Mouse (Mus musculus) G1E (cell line): ENCODE data around the gene Sox5. TPM values are rescaled to one million over a fixed set of nuclear protein-coding genes. Genes with fewer than 3 reads are reported as not detected.
"Not testable (repeated sequence)": the region's sequence is repeated elsewhere in the genome, so short reads cannot be mapped to it uniquely, and the experiment has no call there.

Experiments used
- ATAC-seq: 2 replicates; pipeline ENCODE4 v1.8.0; 2016; ENCODE audit warnings: mild to moderate bottlenecking; ENCODE audit not compliant: insufficient number of reproducible peaks, poor library complexity, low FRiP score, severe bottlenecking; ENCODE audit errors: extremely low read depth
- DNase-seq: peaks from one replicate; pipeline ENCODE4 v3.0.0; 2012; ENCODE audit warnings: low spot score
- H3K27me3 ChIP-seq: 2 replicates; pipeline ENCODE4 v1.6.1; 2012; ENCODE audit warnings: mild to moderate bottlenecking, low read length, inconsistent platforms; ENCODE audit not compliant: insufficient read depth
- H3K36me3 ChIP-seq: replicated peaks from 2 replicates; pipeline ENCODE3; 2012; ENCODE audit warnings: mild to moderate bottlenecking, inconsistent platforms
- H3K4me1 ChIP-seq: 2 replicates; pipeline ENCODE4 v1.6.1; 2012; ENCODE audit warnings: low read depth, low read length, inconsistent platforms, mixed read lengths; ENCODE audit not compliant: insufficient read depth
- H3K4me3 ChIP-seq: 2 replicates; pipeline ENCODE4 v1.5.1; 2012; ENCODE audit warnings: low read depth, mild to moderate bottlenecking, inconsistent platforms, low read length, moderate library complexity, mixed read lengths
- H3K9me3 ChIP-seq: replicated peaks from 2 replicates; pipeline ENCODE4 v1.6.1; 2012; ENCODE audit warnings: inconsistent platforms
- CTCF ChIP-seq: IDR thresholded peaks from 2 replicates; pipeline ENCODE4 v1.5.1; 2012; ENCODE audit warnings: low read depth, low read length, inconsistent platforms, mixed read lengths
- GATA1 ChIP-seq: IDR thresholded peaks from 2 replicates; pipeline ENCODE4 v1.6.1; 2012; ENCODE audit warnings: borderline replicate concordance, low read length, inconsistent platforms, mixed read lengths
- GATA2 ChIP-seq: IDR thresholded peaks from 2 replicates; pipeline ENCODE4 v1.6.1; 2012; ENCODE audit warnings: low read depth, low read length, inconsistent platforms, borderline replicate concordance
- POLR2AphosphoS5 ChIP-seq: IDR thresholded peaks from 2 replicates; pipeline ENCODE4 v1.6.1; 2012; ENCODE audit warnings: low read depth, low read length, inconsistent platforms; ENCODE audit not compliant: insufficient replicate concordance
- TAL1 ChIP-seq: conservative IDR thresholded peaks from 2 replicates; pipeline ENCODE4 v1.6.1; 2012; ENCODE audit warnings: low read depth, low read length, inconsistent platforms, mixed read lengths
- polyA plus RNA-seq: library from polyadenylated mRNA; stranded (reverse); fragments of >175 nt; gene quantifications from 2 replicates; pipeline ENCODE4 v1.2.3, GENCODE M21; 2012
- total RNA-seq, 2 experiments: library from RNA; stranded (forward) in 1 of 2; stranded (reverse) in 1 of 2; fragments of 200-1000 nt in 1 of 2; fragments of >200 nt in 1 of 2; fragmentation: Nextera tagmentation in 1 of 2; gene quantifications; 2 replicates each; pipeline ENCODE4 v1.2.3; 2014 to 2017

The Sox5 gene
- total and polyA plus RNA-seq, 3 experiments = 0.27 to 16.2 TPM; not detected in 1

DNA sequence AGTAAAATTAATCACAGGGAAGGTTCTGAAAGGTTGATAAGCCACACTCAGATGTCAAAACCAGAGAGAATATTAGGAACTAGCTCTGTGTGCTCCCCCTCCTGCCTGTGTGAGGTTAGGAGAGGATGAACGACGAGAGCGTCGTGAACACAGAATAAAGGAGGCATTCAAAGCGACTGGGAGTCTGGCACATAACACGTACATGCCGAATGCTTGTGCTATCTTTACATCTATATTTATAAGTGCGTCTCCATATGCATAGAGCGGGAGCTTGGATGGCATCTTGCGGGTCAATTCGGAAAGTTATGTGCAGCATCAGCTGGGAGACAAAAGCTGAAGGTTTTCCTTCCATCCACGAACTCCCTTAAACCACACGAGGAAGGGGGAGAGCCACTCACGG is 585.8 kb downstream of the Sox5 start:
- no peak overlapping the region for H3K4me3 ChIP-seq
- H3K4me1 ChIP-seq = no peaks in the 10 kb centered on the region
- DNase-seq (no peak), ATAC-seq (no peak)
- no peaks in the 10 kb centered on the region for H3K36me3 ChIP-seq
- H3K9me3 ChIP-seq = peaks cover 31% of the 10 kb centered on the region
- no peaks in the 10 kb centered on the region for H3K27me3 ChIP-seq
- TF ChIP-seq TAL1 (no peak), GATA1 (no peak), GATA2 (no peak), CTCF (no peak), POLR2AphosphoS5 (no peak)

DNA sequence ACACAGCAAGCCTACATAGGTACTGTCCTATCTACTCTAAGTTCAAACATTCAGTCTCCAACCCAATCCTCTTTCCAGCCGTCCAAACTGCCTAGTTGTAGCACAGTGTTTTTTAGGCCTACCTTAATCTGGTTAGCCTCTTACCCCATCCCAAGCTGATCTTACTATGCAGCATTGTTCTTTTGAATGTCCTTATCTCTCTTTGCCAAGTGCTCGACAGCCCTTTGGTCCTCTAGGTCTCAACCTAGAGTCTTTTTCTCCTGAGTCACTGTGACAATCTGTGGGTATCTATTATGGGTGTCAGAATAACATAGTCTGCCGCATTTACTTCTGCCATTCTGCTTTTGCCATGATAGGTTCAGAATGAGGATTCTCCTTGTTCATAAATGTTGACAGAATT is 598.7 kb downstream of the Sox5 start:
- Histone ChIP-seq H3K4me1 (no peaks in the 10 kb centered on the region), H3K36me3 (no peaks in the 10 kb centered on the region), H3K9me3 (peaks cover 48% of the 10 kb centered on the region), H3K4me3 (no peak overlapping the region), H3K27me3 (no peaks in the 10 kb centered on the region)
- ATAC-seq (no peak), DNase-seq (no peak)
- TF ChIP-seq GATA1 = no peak

DNA sequence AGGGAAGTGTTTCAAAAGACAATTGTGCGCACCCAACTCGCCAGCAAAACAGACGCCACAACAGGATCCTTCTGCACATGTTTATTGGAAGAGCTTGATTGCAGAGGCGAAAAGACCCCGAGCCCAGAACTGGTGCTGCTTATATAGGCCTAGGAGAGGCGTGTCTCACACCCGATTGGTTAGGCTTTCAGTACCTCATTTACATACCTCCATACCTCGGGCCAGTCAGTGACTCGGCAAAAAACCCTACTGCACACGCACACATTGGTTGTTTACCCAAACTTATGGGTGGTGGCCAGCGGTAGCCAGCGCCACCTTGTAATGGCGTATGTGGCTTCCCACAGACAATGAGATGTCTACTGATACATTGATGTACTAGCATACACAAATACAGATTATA is 599.3 kb downstream of the Sox5 start:
- not testable (repeated sequence) for H3K4me3 ChIP-seq, H3K4me1 ChIP-seq, DNase-seq, ATAC-seq, H3K27me3 ChIP-seq, H3K36me3 ChIP-seq
- H3K9me3 ChIP-seq = peaks cover 44% of the 10 kb centered on the region

DNA sequence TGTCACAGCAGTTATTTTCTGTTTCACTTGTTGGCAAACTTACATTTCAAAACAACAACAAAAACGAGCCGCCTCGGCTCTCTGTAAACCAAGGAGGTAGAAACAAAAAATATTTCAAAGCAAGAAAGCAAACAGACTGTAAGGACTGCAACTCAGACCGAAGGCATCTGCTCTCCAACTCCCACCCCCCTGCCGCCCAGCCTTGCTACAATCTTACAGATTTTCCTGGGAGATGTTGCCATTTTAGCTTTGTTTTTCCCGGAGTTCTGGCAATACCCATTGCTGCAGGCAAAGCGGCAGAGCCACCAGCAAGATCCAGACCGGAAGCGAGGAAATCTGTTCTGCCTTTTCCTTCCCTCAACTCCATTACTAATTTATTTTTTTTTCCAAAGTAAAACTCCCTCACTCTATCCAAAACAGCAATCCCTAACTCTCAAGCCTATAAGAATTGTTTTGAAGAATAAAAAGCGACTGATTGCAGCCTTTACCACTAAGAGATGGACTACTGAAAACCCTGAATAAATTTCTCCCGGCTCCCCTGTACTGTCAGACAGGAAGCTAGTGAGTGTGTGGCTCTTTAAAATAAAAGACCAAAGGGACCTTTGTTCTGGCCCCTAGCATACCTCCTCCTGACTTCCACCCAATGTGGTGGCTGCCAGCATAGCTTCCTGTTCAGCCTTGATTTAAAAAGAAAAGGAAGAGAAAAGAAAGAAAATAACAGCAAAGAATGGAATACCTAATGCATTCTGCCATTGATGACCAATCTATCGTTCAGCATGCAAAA is 600.5 kb downstream of the Sox5 start:
- ATAC-seq = no peak
- TF ChIP-seq GATA2 = no peak
- no peak for DNase-seq
- Histone ChIP-seq H3K9me3 (peaks cover 43% of the 10 kb centered on the region), H3K4me3 (no peak overlapping the region), H3K4me1 (no peaks in the 10 kb centered on the region), H3K27me3 (no peaks in the 10 kb centered on the region), H3K36me3 (no peaks in the 10 kb centered on the region)

DNA sequence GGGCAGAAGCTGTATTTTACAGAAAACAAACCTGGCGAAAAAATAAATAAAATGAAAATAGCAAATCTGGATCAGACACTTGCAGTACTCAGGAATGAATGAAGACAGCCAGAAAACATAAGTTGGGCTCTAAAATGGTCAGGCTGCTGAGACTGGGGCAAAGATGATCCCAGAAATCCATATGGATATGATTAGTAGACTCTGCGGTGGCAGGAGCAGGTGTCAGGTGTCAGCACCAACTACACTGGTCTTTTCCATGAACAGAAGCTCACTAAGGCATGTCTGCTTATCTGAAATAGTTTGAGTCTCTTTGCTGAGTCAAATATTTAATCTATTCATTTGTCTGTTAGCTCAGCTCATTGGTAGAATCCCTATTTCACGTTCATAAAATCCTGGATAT is 602.7 kb downstream of the Sox5 start:
- no peaks in the 10 kb centered on the region for H3K36me3 ChIP-seq
- DNase-seq = no peak
- TF ChIP-seq TAL1 (no peak), GATA1 (no peak), CTCF (no peak), POLR2AphosphoS5 (no peak), GATA2 (no peak)
- H3K27me3 ChIP-seq = no peaks in the 10 kb centered on the region
- H3K4me3 ChIP-seq = no peak overlapping the region
- H3K9me3 ChIP-seq = peaks cover 45% of the 10 kb centered on the region
- no peak for ATAC-seq
- H3K4me1 ChIP-seq = no peaks in the 10 kb centered on the region

DNA sequence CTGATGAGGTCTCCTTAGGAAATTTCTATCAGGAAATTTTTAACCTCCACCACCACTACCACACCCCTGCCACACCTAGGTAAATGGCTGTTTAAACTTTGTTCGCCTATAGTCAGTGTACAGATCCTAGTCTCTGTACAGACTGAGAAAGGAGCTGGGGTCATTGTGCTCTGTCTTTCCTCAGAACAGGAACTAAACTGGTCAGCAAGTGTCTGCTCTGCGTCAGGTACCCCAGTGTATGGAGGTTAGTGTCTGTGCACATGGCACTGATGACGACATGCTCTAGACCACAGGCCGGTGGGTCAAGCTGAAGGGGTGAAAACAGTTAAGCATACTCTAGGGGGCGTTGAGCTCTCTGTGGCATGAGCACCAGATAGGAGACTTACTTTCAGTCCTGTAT is 605.1 kb downstream of the Sox5 start:
- H3K4me1 ChIP-seq = no peaks in the 10 kb centered on the region
- peaks cover 36% of the 10 kb centered on the region for H3K9me3 ChIP-seq
- no peak for TF ChIP-seq GATA1
- TF ChIP-seq POLR2AphosphoS5 = no peak
- TF ChIP-seq GATA2 = no peak
- TF ChIP-seq CTCF = no peak
- no peak for TF ChIP-seq TAL1
- H3K27me3 ChIP-seq = no peaks in the 10 kb centered on the region
- H3K4me3 ChIP-seq = no peak overlapping the region
- no peak for ATAC-seq
- no peaks in the 10 kb centered on the region for H3K36me3 ChIP-seq
- no peak for DNase-seq

DNA sequence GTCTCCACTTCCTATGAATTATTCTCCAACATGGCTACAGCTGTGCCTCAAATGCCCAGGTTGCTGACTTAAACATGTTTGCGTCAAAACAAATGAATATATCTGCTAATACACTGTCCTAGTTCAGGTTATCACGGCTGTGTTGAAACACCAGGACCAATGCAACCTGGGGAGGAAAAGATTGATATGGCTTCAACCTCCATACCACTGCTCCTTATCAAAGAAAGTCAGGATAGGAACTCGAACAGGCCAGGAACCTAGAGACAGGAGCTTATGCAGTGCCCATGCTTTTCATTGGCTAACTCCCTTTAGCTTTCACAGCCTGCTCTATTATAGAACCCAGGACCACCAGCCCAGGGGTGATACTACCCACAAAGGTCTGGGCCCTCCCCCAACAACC is 606.2 kb downstream of the Sox5 start:
- no peaks in the 10 kb centered on the region for H3K4me1 ChIP-seq
- ATAC-seq = no peak
- no peak for DNase-seq
- H3K4me3 ChIP-seq = no peak overlapping the region
- TF ChIP-seq POLR2AphosphoS5 (no peak), GATA1 (no peak), CTCF (no peak), GATA2 (no peak), TAL1 (no peak)
- H3K9me3 ChIP-seq = peaks cover 39% of the 10 kb centered on the region
- no peaks in the 10 kb centered on the region for H3K36me3 ChIP-seq
- H3K27me3 ChIP-seq = no peaks in the 10 kb centered on the region
